In genomic region chr4:150159458-150159857, GRCm38 (mm10) we compare ENCODE assay signal across 25 mouse cellular contexts. TPM values are rescaled to one million over a fixed set of nuclear protein-coding genes. Genes with fewer than 3 reads are reported as not detected.
"Had no signal": no experiment of that assay in that cellular context is flagged by ENCODE, and none has a peak within 500 bp of the region (broad histone marks: within the 10 kb centered on the region; RNA-seq: fewer than 3 reads in every experiment).

No protein-coding gene starts in this region.

- ATAC-seq: midbrain, embryonic 16.5 days had no signal

- H3K4me3 ChIP-seq: midbrain, embryonic 10.5 days; midbrain, embryonic 12.5 days; myocyte; neural tube, embryonic 13.5 days; neural tube, embryonic 15.5 days; stomach, embryonic 15.5 days had no signal

- H3K4me1 ChIP-seq: midbrain, embryonic 12.5 days; neural tube, embryonic 13.5 days; neural tube, embryonic 15.5 days; stomach, embryonic 15.5 days had no signal

- H3K27me3 ChIP-seq: neural tube, embryonic 13.5 days; neural tube, embryonic 15.5 days; stomach, embryonic 15.5 days had no signal

- H3K36me3 ChIP-seq: midbrain, embryonic 10.5 days; midbrain, embryonic 12.5 days; neural tube, embryonic 13.5 days; neural tube, embryonic 15.5 days; stomach, embryonic 15.5 days had no signal

- H3K27ac ChIP-seq: midbrain, embryonic 10.5 days; midbrain, embryonic 12.5 days; neural tube, embryonic 13.5 days; neural tube, embryonic 15.5 days; stomach, embryonic 15.5 days had no signal

- H3K4me2 ChIP-seq: lung, embryonic 14.5 days; midbrain, embryonic 12.5 days; neural tube, embryonic 13.5 days; neural tube, embryonic 15.5 days; stomach, embryonic 15.5 days had no signal

- H3K9me3 ChIP-seq: midbrain, embryonic 12.5 days; neural tube, embryonic 15.5 days; stomach, embryonic 15.5 days had no signal

- H3K9ac ChIP-seq: lung, embryonic 14.5 days; midbrain, embryonic 12.5 days; neural tube, embryonic 13.5 days; neural tube, embryonic 15.5 days; stomach, embryonic 15.5 days had no signal

- DNase-seq: lung, adult 18-20 months; lung, embryonic 14.5 days; lung, postnatal 10 days; lung, postnatal 4 days; midbrain, embryonic 14.5 days; retina, postnatal 1 day; right cerebral cortex, adult 18-20 months; right cerebral cortex, postnatal 25 days; right cerebral cortex, postnatal 4 days; spleen, adult 18-20 months; thymus, adult 18-20 months; thymus, postnatal 14 days; thymus, postnatal 36 days had no signal

RNA-seq across cellular contexts. Expression of gene Slc2a7, which starts 10.7 kb away (rescaled TPM):
- polyA plus RNA-seq: lung, embryonic 14.5 days; lung, embryonic 16.5 days; midbrain, embryonic 10.5 days; midbrain, embryonic 12.5 days; midbrain, embryonic 14.5 days; midbrain, embryonic 16.5 days; myocyte; neural tube, embryonic 11.5 days; neural tube, embryonic 13.5 days; neural tube, embryonic 15.5 days; thymus, postnatal 0 days had no signal

RNA-seq across cellular contexts. Expression of gene Car6, which starts 41.7 kb away (rescaled TPM):
- polyA plus RNA-seq: liver, embryonic 16.5 days; lung, embryonic 14.5 days; lung, embryonic 16.5 days; midbrain, embryonic 10.5 days; midbrain, embryonic 12.5 days; midbrain, embryonic 16.5 days; neural tube, embryonic 11.5 days; neural tube, embryonic 13.5 days; neural tube, embryonic 15.5 days; small intestine, adult 2 months; stomach, embryonic 15.5 days had no signal
